Mouse (Mus musculus) bone marrow, adult 2 months (tissue): ENCODE data around the gene Syde1.

Experiments
- CTCF ChIP-seq: fragments of 200-500 bp; IDR thresholded peaks from 2 replicates; pipeline ENCODE4 v1.5.1; 2011; ENCODE audit warnings: low read length, control low read depth; ENCODE audit not compliant: control insufficient read depth, insufficient read depth
- POLR2A ChIP-seq: fragments of 200-500 bp; IDR thresholded peaks from 2 replicates; pipeline ENCODE4 v1.6.1; 2011; ENCODE audit warnings: low read depth, mild to moderate bottlenecking, control low read depth, low read length, borderline replicate concordance; ENCODE audit not compliant: control insufficient read depth

GRCm38 (mm10) chr10:78583347-78583746 lies 8.4 kb downstream of the Syde1 start:
- TF ChIP-seq CTCF (no peak), POLR2A (no peak)
